Mouse (Mus musculus): ENCODE results near the gene Pcsk2.

The Pcsk2 gene

DNA sequence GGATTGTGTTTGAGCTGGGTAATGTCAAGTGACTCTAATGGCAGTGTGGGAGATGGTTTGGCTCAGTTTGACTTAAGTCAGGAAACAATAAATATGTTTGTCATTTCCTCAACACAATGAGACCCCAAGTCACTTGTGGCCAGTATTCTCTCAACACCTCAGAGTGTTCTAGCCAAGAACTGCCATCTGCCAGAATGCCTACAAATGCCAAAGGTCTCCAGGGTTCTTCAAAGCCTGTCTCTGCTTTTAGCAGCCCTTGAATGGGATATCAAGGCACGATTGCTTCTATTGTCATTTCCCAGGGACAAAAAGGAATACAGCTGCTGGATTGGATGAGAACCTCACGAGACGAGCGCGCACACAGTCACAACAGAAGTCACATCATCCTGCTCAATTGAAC lies 100.0 kb downstream of the Pcsk2 start:
- DNase-seq: no peak

- peak; percentile 39 for DNase-seq
These were observed 108.7 kb downstream of the Pcsk2 start for GRCm38 (mm10) chr2:143654621-143655020.

DNA sequence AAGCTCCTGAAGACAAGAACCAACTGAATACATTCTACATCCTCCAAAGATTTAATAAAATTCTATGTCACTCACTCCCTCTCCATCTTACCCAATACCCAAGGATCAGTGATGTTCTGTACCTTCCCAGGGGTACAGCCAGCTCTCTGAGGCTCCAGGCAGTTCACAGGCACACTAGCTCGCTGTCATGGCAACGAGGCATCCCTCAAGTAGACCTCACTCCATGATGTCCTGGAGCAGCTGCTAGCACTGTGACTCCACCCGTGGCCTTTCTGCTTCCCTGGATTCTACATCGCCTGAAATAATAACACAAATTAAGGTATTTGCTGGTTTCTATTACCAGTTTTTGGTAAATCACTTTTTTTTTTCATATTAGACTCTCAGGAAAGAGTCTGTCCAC lies 111.0 kb downstream of the Pcsk2 start:
- no peak for DNase-seq

- no peak for DNase-seq
These were observed 120.8 kb downstream of the Pcsk2 start for GRCm38 (mm10) chr2:143666785-143667184.

DNA sequence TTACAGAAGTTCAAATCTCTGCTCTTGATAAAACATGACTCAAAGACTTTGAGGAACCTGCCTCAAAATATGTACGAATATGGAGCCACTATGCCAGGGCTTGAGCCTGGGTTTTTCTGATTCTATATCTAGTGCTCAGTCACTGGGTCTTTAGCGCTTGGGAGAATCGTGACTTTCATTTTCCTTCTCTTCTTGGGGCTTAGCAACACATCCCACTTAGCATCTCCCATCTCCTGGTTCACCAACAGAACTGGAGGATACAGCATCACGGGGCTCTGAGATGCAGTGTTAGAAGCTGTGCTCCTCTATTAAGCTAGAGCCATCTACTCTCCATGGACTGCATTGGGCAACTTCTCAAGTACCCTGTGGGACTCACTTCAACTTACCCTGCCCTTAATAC lies 131.9 kb downstream of the Pcsk2 start:
- DNase-seq: peak; percentile 34

DNA sequence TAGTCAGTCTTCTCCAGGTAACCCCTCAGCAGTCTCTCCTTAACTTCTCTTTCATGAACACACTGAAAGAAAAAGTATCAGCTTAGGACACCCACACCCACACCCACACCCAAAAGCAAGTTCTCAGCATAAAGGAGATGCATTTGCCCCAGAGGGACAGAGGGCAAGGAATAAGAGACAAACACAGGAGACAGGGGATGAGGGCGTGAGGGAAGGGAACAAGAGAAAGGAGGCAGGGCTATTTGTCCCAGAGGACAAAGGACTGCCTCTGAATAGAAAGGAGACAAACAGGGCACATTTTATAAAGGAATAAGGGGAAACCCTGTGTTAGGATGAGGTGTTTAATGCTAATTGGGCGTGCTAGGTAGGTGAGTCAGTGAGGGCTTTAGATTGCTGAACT lies 133.6 kb downstream of the Pcsk2 start:
- no peak for DNase-seq

DNA sequence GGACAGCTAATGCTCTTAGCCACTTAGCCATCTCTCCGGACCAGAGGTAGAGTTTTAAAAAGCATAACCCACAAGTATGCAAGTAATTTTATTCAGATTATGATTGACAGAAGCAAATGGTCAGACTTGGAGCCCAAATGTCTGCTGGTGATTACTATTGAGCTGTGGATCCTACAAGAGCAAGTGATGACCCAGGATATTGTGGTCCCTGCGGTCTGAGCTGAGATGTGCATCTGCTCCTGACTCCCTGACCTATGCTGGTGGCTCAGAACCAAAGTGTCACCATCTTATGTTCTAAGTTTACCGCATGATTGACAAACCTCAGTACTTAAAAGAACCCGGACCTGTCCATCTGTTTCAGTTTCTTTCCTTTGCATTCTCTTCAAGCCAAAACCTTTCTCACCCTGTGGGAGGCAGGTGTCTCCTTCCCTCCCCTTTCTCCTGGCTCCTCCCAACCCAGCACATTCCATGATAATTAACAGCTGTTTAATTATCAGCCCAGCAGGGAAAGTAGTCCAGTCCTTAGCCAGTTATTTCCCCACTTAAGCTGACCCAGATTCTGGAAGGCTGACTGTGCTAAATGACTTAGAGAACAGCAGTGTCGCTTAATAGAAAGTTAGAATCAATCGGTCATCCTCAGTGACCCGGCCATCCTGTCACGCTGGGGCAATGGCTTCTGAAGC lies 136.1 kb downstream of the Pcsk2 start:
- no peak for DNase-seq

- DNase-seq: peak; percentile 63
These were observed 137.6 kb downstream of the Pcsk2 start for GRCm38 (mm10) chr2:143683513-143683912.

GRCm38 (mm10) chr2:143691244-143691643 lies 145.3 kb downstream of the Pcsk2 start:
- DNase-seq: no peak

DNA sequence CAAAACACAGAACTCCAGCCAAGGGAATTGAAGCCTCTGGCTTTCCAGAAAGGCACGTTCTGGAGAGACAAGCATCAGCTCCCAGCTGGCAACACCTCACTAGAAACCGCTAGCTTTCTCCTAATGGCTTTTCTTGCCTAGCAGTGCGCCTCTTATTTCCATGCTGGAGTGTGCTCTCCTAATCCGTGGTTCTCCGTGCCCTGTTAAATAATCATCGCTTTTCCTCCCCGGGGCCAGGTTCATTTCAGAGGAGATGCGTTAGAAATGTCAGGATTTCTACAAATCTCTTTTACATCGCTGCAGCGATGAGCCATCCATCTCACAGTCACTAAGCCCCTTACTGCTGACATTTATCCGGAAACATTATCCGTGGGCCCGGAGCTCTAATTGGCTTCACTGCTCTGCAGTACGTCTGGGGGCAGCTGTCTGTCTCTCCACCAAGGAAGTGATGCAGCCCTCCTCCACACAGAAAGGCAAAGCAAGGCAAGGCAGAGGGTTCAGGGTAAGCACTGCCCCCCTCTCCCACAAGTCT lies 150.1 kb downstream of the Pcsk2 start:
- peak; percentile 54 for DNase-seq

- no peak for DNase-seq
These were observed 150.7 kb downstream of the Pcsk2 start for GRCm38 (mm10) chr2:143696704-143697103.

GRCm38 (mm10) chr2:143701141-143701540 lies 155.2 kb downstream of the Pcsk2 start:
- peak; percentile 25 for DNase-seq

DNA sequence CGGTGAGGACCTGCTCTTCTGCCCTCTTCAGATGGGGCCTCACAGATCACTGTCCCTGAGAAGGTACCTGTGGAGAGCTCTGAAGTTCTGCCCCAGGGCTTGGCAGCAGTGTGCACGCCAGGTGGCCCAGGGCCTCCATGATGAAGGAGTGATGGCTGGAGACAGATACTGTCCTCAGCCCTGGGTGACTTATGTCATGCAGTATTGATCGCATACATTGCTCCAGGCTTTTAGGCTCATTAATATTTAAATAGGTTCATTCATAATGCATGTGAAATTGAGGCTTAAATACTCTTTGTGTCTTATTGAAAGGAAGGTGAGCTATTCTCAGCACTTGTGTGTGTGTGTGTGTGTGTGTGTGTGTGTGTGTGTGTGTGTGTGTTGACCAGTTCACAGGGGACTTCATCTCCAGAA lies 157.0 kb downstream of the Pcsk2 start:
- no peak for DNase-seq

- DNase-seq: no peak
These were observed 162.2 kb downstream of the Pcsk2 start for GRCm38 (mm10) chr2:143708205-143708604.

DNA sequence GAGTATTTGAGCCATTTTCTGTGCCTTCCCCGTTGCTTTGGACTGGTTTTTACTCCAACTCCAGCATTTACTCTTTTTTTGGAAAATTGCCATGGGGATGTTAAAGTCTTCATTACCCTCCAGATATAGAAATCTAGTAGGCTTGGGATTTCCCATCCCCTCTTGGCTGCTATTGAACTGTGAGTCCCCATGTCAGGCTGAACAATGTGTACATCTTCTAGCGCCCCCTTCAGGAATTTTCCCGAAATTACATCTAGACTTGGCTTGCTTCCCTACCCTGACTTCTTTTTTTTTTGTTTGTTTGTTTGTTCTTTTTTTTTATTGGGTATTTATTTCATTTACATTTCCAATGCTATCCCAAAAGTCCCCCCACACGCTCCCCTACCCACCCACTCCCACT lies 163.3 kb downstream of the Pcsk2 start:
- no peak for DNase-seq

- no peak for DNase-seq
These were observed 164.0 kb downstream of the Pcsk2 start for GRCm38 (mm10) chr2:143709979-143710378.

- peak; percentile 64 for DNase-seq
These were observed 165.9 kb downstream of the Pcsk2 start for GRCm38 (mm10) chr2:143711886-143712285.

- no peak for DNase-seq
These were observed 166.9 kb downstream of the Pcsk2 start for GRCm38 (mm10) chr2:143712901-143713300.

DNA sequence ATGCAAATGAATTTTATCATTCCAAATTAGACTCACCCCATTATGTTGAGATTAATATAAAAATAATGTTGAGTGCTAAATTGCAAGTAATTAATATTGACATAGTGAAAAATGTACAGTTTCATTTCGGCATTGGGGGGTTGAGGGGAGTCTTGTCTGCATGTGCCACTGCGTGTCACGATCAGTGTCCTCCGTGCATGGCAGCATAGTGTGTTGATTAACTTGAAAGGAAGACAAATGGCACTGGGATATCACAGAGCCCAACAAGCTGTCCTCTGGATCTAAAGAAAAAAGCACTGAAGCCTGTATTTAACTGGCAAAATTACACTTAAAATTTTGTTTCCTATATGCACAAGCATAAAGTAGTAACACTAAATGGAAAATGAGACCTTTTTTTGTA lies 167.9 kb downstream of the Pcsk2 start:
- no peak for DNase-seq

- DNase-seq: no peak
These were observed 169.2 kb downstream of the Pcsk2 start for GRCm38 (mm10) chr2:143715110-143715509.

- no peak for DNase-seq
These were observed 177.3 kb downstream of the Pcsk2 start for GRCm38 (mm10) chr2:143723231-143723630.

GRCm38 (mm10) chr2:143724101-143724500 lies 178.1 kb downstream of the Pcsk2 start:
- DNase-seq: no peak

DNA sequence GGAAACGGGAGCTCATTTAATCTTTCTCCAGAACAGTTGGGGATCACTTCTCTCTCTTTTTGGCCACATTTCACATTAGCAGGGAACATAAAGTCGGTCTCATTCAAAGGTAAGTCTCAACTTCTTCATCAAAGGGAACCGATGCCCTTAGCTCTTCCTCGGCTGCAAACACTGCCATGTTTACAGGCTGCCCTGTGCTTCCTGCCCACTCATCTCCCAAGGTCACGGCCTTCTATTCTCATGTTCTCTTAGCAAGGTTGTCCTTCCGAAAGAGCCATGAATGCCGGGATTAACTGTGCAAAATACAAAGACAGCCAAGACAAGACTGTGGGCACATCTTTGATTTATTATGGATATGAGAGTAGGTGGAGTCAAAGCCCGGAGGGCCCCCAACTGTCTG lies 178.8 kb downstream of the Pcsk2 start:
- DNase-seq: no peak

GRCm38 (mm10) chr2:143732501-143732900 lies 186.5 kb downstream of the Pcsk2 start:
- peak; percentile 48 for DNase-seq

DNA sequence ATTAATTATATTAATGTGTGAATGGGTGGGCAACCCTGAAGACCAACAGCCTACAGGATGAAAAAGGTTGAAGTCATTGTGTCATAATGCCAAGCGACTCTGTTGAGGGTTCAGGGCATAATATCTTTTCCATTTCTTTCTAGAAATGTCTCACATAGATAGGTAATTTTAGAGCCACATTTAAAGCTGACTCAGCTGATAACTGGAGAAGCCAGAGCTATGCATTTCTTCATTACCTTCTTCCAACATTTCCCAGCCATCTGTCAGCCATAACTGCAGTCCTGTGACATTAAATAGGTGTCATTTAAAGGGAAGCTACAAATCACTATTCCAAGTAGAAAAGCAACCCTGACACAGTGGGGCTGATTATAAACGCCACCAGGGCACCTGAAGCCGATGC lies 189.5 kb downstream of the Pcsk2 start:
- no peak for DNase-seq

All from right cerebral cortex, adult 18-20 months (tissue).